Mouse (Mus musculus): ENCODE results near the gene Tmem41a. TPM values are rescaled to one million over a fixed set of nuclear protein-coding genes. Genes with fewer than 3 reads are reported as not detected.
"Not testable (repeated sequence)": the region's sequence is repeated elsewhere in the genome, so short reads cannot be mapped to it uniquely, and the experiment has no call there.

Tmem41a gene
- polyA plus RNA-seq (2012; fragmentation: generic; extraction: Trizol): 16.2 TPM

DNA sequence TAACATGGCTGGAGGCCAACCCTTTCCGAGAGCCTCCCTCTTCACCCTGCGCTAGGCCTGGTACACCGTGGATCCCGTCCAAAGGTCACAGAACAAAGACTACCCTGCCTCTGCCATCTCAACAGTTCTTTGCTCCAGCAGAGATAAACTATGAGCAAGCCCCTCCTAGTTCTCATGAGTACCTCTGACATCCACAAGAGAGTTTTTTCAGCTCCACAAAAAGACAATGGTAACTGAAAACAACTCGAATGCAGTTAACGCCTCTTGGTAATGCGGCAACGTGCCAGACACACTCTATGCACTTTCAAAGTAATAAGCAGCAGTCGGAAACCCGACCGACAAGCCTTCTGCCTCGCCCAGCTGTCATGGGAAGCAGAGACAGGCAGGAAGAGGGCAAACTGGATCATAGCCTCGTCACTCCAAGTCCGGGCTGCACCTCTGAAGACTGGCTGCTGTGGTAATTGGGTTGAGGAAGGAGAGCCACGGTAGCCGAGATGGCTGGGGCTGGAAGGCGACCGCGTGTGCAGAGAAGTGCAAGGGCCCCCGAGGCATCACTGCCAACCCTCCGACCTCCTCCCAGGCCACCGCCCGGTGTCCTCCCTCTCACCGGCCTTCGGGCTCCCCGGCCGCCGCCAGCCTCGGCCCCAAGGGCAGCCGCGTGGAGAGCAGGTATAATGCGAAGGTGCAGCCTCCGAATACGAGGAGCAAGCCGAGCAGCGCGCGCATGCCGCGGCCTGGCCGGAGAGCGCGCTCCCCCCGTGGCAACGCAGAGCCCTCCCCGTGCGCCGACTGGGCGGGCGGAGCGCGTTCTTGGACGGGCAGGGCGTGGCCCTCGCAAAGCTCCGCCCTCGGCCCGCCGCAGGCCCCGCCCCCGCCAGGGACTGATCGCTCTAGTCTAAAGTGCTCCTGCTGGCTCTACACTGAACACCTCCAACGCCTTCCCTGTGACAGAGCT is at the start of gene Tmem41a:
Gene Tmem41a (minus strand): TSS at position 792 of the 955 bp plus-strand sequence.
- TF ChIP-seq SRF (IDR thresholded peaks at IDR 0.05; ENCODE audit: control insufficient read depth, insufficient read length, low read depth): no peak
- TF ChIP-seq REST (IDR thresholded peaks at IDR 0.05; ENCODE audit: insufficient read depth, insufficient read length): no peak
- TF ChIP-seq TCF3 (IDR thresholded peaks at IDR 0.05; ENCODE audit: insufficient read length, low read depth): no peak
- TF ChIP-seq MYOD1 (IDR thresholded peaks at IDR 0.05; ENCODE audit: control insufficient read depth in 1 of 3, insufficient read length in 2 of 3, low read depth in 2 of 3): peak in 1 of 3 experiments; percentile 30
- no peak for TF ChIP-seq TCF12 (IDR thresholded peaks at IDR 0.05; ENCODE audit: insufficient read depth, poor library complexity, severe bottlenecking)
- TF ChIP-seq E2F4 (IDR thresholded peaks at IDR 0.05; ENCODE audit: insufficient read depth): no peak
- peak in 2 of 3 experiments; percentile 16 to 51 for TF ChIP-seq MYOG (IDR thresholded peaks at IDR 0.05; ENCODE audit: control insufficient read depth in 1 of 3, insufficient read depth in 1 of 3, insufficient read length in 2 of 3, low read depth in 2 of 3)
- TF ChIP-seq CEBPB (IDR thresholded peaks at IDR 0.05; ENCODE audit: insufficient read depth, poor library complexity, severe bottlenecking): no peak
- peak; percentile 98 for TF ChIP-seq POLR2A (IDR thresholded peaks at IDR 0.05; ENCODE audit: insufficient read length, low read depth)
- peak; percentile 93 for TF ChIP-seq POLR2AphosphoS2 (IDR thresholded peaks at IDR 0.05; ENCODE audit: insufficient read length, low read depth)
- no peak for TF ChIP-seq MAX (IDR thresholded peaks at IDR 0.05; ENCODE audit: low read depth)
- no peak for TF ChIP-seq USF1 (IDR thresholded peaks at IDR 0.05; ENCODE audit: low read depth)
- no peaks in the 10 kb centered on the region for H3K79me2 ChIP-seq (ENCODE audit: control insufficient read depth, insufficient read depth)
- H3K4me2 ChIP-seq (ENCODE audit: low read depth): peak within 1 kb of the TSS; percentile 87
- peak within 1 kb of the TSS; percentile 46 for H3K4me3 ChIP-seq
- no peaks in the 10 kb centered on the region for H3K36me3 ChIP-seq (ENCODE audit: control insufficient read depth, insufficient read depth)
- H3ac ChIP-seq (ENCODE audit: control insufficient read depth, insufficient read length): peak within 1 kb of the TSS; percentile 10
- no peaks in the 10 kb centered on the region for H3K27me3 ChIP-seq (ENCODE audit: control insufficient read depth, insufficient read depth, insufficient read length)

DNA sequence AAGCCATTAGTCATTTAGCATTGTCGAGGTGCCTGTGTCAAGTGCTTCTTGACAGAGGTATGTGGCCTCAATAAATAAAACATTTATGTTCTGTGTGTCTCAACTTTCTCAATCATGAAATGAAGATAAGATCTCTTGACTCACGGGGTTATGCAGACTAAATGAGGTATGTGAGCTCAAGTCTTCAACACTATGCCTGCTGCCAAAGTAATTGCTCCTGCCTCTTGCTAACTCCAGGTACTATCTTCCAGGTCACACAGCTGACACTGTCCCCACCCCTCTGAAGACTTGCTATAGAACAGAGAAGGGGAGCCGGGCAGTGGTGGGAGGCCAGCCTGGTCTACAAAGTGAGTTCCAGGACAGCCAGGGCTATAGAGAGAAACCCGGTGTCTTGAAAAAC is 49.0 kb upstream of the Tmem41a start:
- Histone ChIP-seq H3ac (ENCODE audit: control insufficient read depth, insufficient read length) (no peak overlapping the region), H3K27me3 (ENCODE audit: control insufficient read depth, insufficient read depth, insufficient read length) (no peaks in the 10 kb centered on the region), H3K4me3 (no peak overlapping the region), H3K79me2 (ENCODE audit: control insufficient read depth, insufficient read depth) (no peaks in the 10 kb centered on the region), H3K4me2 (ENCODE audit: low read depth) (no peak overlapping the region), H3K36me3 (ENCODE audit: control insufficient read depth, insufficient read depth) (no peaks in the 10 kb centered on the region)
- TF ChIP-seq SRF (IDR thresholded peaks at IDR 0.05; ENCODE audit: control insufficient read depth, insufficient read length, low read depth) (no peak), POLR2A (IDR thresholded peaks at IDR 0.05; ENCODE audit: insufficient read length, low read depth) (no peak), MYOD1 (IDR thresholded peaks at IDR 0.05; ENCODE audit: control insufficient read depth in 1 of 3, insufficient read length in 2 of 3, low read depth in 2 of 3) (no peak), CEBPB (IDR thresholded peaks at IDR 0.05; ENCODE audit: insufficient read depth, poor library complexity, severe bottlenecking) (no peak), MYOG (IDR thresholded peaks at IDR 0.05; ENCODE audit: control insufficient read depth in 1 of 3, insufficient read depth in 1 of 3, insufficient read length in 2 of 3, low read depth in 2 of 3) (no peak), POLR2AphosphoS2 (IDR thresholded peaks at IDR 0.05; ENCODE audit: insufficient read length, low read depth) (no peak), TCF3 (IDR thresholded peaks at IDR 0.05; ENCODE audit: insufficient read length, low read depth) (no peak), REST (IDR thresholded peaks at IDR 0.05; ENCODE audit: insufficient read depth, insufficient read length) (no peak), USF1 (IDR thresholded peaks at IDR 0.05; ENCODE audit: low read depth) (no peak), MAX (IDR thresholded peaks at IDR 0.05; ENCODE audit: low read depth) (no peak), E2F4 (IDR thresholded peaks at IDR 0.05; ENCODE audit: insufficient read depth) (no peak)

DNA sequence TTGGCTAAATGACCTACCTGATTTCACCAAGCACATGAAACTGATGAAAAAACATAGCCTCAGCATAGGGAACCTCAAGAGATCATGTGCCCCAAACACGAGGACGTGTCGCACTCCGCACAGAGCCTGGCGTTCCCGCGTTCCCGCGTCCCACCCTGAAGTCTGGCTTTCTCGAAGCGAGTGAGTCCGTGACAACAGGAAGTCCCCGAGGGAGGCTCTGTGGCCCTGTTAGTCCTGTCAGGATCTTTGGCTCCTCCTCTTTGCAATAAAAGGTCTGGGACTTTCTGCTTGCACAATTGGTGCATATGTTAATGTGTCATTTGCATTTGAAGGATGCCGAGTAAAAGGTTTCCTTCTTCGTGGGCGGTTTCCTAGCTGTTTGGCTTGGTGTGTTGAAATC is 48.0 kb upstream of the Tmem41a start, which contains the start of gene Liph:
Gene Liph (minus strand): TSS at position 360 of the 400 bp plus-strand sequence.
- Histone ChIP-seq H3K4me2 (ENCODE audit: low read depth) (no peak within 1 kb of the TSS), H3ac (ENCODE audit: control insufficient read depth, insufficient read length) (no peak within 1 kb of the TSS), H3K36me3 (ENCODE audit: control insufficient read depth, insufficient read depth) (no peaks in the 10 kb centered on the region), H3K27me3 (ENCODE audit: control insufficient read depth, insufficient read depth, insufficient read length) (no peaks in the 10 kb centered on the region), H3K4me3 (no peak within 1 kb of the TSS), H3K79me2 (ENCODE audit: control insufficient read depth, insufficient read depth) (no peaks in the 10 kb centered on the region)
- TF ChIP-seq POLR2AphosphoS2 (IDR thresholded peaks at IDR 0.05; ENCODE audit: insufficient read length, low read depth): no peak
- no peak for TF ChIP-seq REST (IDR thresholded peaks at IDR 0.05; ENCODE audit: insufficient read depth, insufficient read length)
- no peak for TF ChIP-seq CEBPB (IDR thresholded peaks at IDR 0.05; ENCODE audit: insufficient read depth, poor library complexity, severe bottlenecking)
- TF ChIP-seq MYOG (IDR thresholded peaks at IDR 0.05; ENCODE audit: control insufficient read depth in 1 of 3, insufficient read depth in 1 of 3, insufficient read length in 2 of 3, low read depth in 2 of 3): no peak
- TF ChIP-seq USF1 (IDR thresholded peaks at IDR 0.05; ENCODE audit: low read depth): no peak
- TF ChIP-seq SRF (IDR thresholded peaks at IDR 0.05; ENCODE audit: control insufficient read depth, insufficient read length, low read depth): no peak
- no peak for TF ChIP-seq MYOD1 (IDR thresholded peaks at IDR 0.05; ENCODE audit: control insufficient read depth in 1 of 3, insufficient read length in 2 of 3, low read depth in 2 of 3)
- no peak for TF ChIP-seq TCF12 (IDR thresholded peaks at IDR 0.05; ENCODE audit: insufficient read depth, poor library complexity, severe bottlenecking)
- TF ChIP-seq TCF3 (IDR thresholded peaks at IDR 0.05; ENCODE audit: insufficient read length, low read depth): no peak
- TF ChIP-seq MAX (IDR thresholded peaks at IDR 0.05; ENCODE audit: low read depth): no peak
- no peak for TF ChIP-seq E2F4 (IDR thresholded peaks at IDR 0.05; ENCODE audit: insufficient read depth)
- no peak for TF ChIP-seq POLR2A (IDR thresholded peaks at IDR 0.05; ENCODE audit: insufficient read length, low read depth)

DNA sequence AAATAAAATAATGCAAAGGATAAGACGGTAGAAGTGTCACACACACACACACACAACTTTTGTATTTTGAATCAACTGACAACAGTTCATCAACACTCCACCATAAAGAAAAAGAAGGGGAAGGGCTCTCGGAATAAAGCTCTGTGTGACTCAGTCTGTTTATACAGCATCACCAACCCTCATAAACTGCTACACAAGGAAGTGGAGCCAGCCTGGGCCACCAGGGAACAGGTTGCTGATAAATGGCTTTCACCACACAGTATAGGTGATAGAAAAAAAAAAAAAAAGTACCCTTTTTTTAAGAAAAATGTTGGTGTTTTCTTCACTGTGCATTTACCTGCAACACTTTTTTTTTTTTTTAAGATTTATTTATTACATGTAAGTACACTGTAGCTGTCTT is 44.4 kb upstream of the Tmem41a start:
- no peak overlapping the region for H3K4me2 ChIP-seq (ENCODE audit: low read depth)
- H3K36me3 ChIP-seq (ENCODE audit: control insufficient read depth, insufficient read depth): no peaks in the 10 kb centered on the region
- TF ChIP-seq SRF (IDR thresholded peaks at IDR 0.05; ENCODE audit: control insufficient read depth, insufficient read length, low read depth) (no peak), CEBPB (IDR thresholded peaks at IDR 0.05; ENCODE audit: insufficient read depth, poor library complexity, severe bottlenecking) (no peak), TCF3 (IDR thresholded peaks at IDR 0.05; ENCODE audit: insufficient read length, low read depth) (no peak), REST (IDR thresholded peaks at IDR 0.05; ENCODE audit: insufficient read depth, insufficient read length) (no peak), POLR2A (IDR thresholded peaks at IDR 0.05; ENCODE audit: insufficient read length, low read depth) (no peak), E2F4 (IDR thresholded peaks at IDR 0.05; ENCODE audit: insufficient read depth) (no peak), MAX (IDR thresholded peaks at IDR 0.05; ENCODE audit: low read depth) (no peak), MYOD1 (IDR thresholded peaks at IDR 0.05; ENCODE audit: control insufficient read depth in 1 of 3, insufficient read length in 2 of 3, low read depth in 2 of 3) (no peak), USF1 (IDR thresholded peaks at IDR 0.05; ENCODE audit: low read depth) (no peak), POLR2AphosphoS2 (IDR thresholded peaks at IDR 0.05; ENCODE audit: insufficient read length, low read depth) (no peak), MYOG (IDR thresholded peaks at IDR 0.05; ENCODE audit: control insufficient read depth in 1 of 3, insufficient read depth in 1 of 3, insufficient read length in 2 of 3, low read depth in 2 of 3) (no peak), TCF12 (IDR thresholded peaks at IDR 0.05; ENCODE audit: insufficient read depth, poor library complexity, severe bottlenecking) (no peak)
- no peak overlapping the region for H3ac ChIP-seq (ENCODE audit: control insufficient read depth, insufficient read length)
- no peak overlapping the region for H3K4me3 ChIP-seq
- H3K27me3 ChIP-seq (ENCODE audit: control insufficient read depth, insufficient read depth, insufficient read length): no peaks in the 10 kb centered on the region
- H3K79me2 ChIP-seq (ENCODE audit: control insufficient read depth, insufficient read depth): no peaks in the 10 kb centered on the region

DNA sequence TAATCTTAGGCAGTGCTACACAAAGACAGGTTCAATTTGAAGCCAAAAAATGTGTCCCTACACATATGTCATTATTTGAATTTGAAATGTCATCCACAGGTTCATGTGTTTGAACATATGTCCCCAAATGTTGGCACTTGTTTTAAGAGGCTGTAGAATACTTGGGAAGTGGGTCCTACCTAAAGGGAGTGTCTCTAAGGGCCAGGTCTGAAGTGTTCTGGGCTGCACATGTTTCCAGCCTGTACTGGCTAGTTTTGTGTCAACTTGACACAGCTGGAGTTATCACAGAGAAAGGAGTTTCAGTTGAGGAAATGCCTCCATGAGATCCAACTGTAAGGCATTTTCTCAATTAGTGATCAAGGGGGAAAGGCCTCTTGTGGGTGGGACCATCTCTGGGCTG is 43.5 kb upstream of the Tmem41a start:
- H3K36me3 ChIP-seq (ENCODE audit: control insufficient read depth, insufficient read depth); H3ac ChIP-seq (ENCODE audit: control insufficient read depth, insufficient read length); H3K27me3 ChIP-seq (ENCODE audit: control insufficient read depth, insufficient read depth, insufficient read length); H3K4me2 ChIP-seq (ENCODE audit: low read depth); H3K4me3 ChIP-seq; H3K79me2 ChIP-seq (ENCODE audit: control insufficient read depth, insufficient read depth): not testable (repeated sequence)

Data from myocyte (in vitro differentiated cells).